Mouse (Mus musculus) forebrain, embryonic 15.5 days (tissue): ENCODE results near the gene B4galt1. TPM values are rescaled to one million over a fixed set of nuclear protein-coding genes. Genes with fewer than 3 reads are reported as not detected.
"Not testable (repeated sequence)": the region's sequence is repeated elsewhere in the genome, so short reads cannot be mapped to it uniquely, and the experiment has no call there.

Experiments
- ATAC-seq: fragments of 200-750 bp; cut with Nextera tagmentation; replicated peaks from 2 replicates; pipeline ENCODE4 v1.8.0; 2017; ENCODE audit warnings: mild to moderate bottlenecking, moderate TSS enrichment, moderate library complexity
- H3K27ac ChIP-seq: fragments of 300-500 bp; sonication (generic); replicated peaks from 2 replicates; pipeline ENCODE4 v1.5.1; 2015; ENCODE audit warnings: mild to moderate bottlenecking, inconsistent platforms
- H3K27me3 ChIP-seq: fragments of 300-500 bp; sonication (generic); 2 replicates; pipeline ENCODE4 v1.6.1; 2015; ENCODE audit warnings: inconsistent platforms
- H3K36me3 ChIP-seq: fragments of 300-500 bp; sonication (generic); 2 replicates; pipeline ENCODE4 v1.6.1; 2015; ENCODE audit warnings: mild to moderate bottlenecking, inconsistent platforms
- H3K4me1 ChIP-seq: fragments of 300-500 bp; sonication (generic); 2 replicates; pipeline ENCODE4 v1.6.1; 2015; ENCODE audit warnings: inconsistent platforms
- H3K4me2 ChIP-seq: fragments of 300-500 bp; sonication (generic); replicated peaks from 2 replicates; pipeline ENCODE4 v1.6.1; 2015; ENCODE audit warnings: mild to moderate bottlenecking, inconsistent platforms
- H3K4me3 ChIP-seq: fragments of 300-500 bp; sonication (generic); 2 replicates; pipeline ENCODE4 v1.5.1; 2015; ENCODE audit warnings: mild to moderate bottlenecking, inconsistent platforms
- H3K9ac ChIP-seq: fragments of 300-500 bp; sonication (generic); replicated peaks from 2 replicates; pipeline ENCODE4 v1.6.1; 2015; ENCODE audit warnings: mild to moderate bottlenecking, inconsistent platforms
- H3K9me3 ChIP-seq: fragments of 300-500 bp; sonication (generic); 2 replicates; pipeline ENCODE4 v1.6.1; 2016; ENCODE audit warnings: inconsistent platforms
- WGBS: fragments of 180-500 bp; shearing (Covaris S2); methylation state at CpG from one replicate; pipeline ENCODE4 v1.1.7; 2015; ENCODE audit warnings: mixed read lengths; 5-methylcytosine and 5-hydroxymethylcytosine counted together
- polyA plus RNA-seq: library from polyadenylated mRNA; unstranded; fragments of >200 nt; fragmentation: Nextera tagmentation; extraction: Ambion mirVana; gene quantifications from 2 replicates; pipeline ENCODE4 v1.2.1, GENCODE M21; 2015

B4galt1 gene
- polyA plus RNA-seq, 1 experiment from 2014 or later = 7.3 TPM

- H3K4me1 ChIP-seq = no peaks in the 10 kb centered on the region
- no peaks in the 10 kb centered on the region for H3K27me3 ChIP-seq
- H3K9ac ChIP-seq = no peak overlapping the region
- peaks cover 2% of the 10 kb centered on the region; the same call in 1 of the 2 replicates for H3K36me3 ChIP-seq
- no peak for ATAC-seq
- H3K27ac ChIP-seq = no peak overlapping the region
- H3K9me3 ChIP-seq = no peaks in the 10 kb centered on the region
- no peak overlapping the region for H3K4me3 ChIP-seq
- no peak overlapping the region for H3K4me2 ChIP-seq
- WGBS = 94% methylated on average over 4 of the region's 4 CpGs
These were observed 51.9 kb downstream of the B4galt1 start for GRCm38 (mm10) chr4:40801908-40802307.

- H3K4me3 ChIP-seq = no peak overlapping the region
- no peak overlapping the region for H3K27ac ChIP-seq
- no peaks in the 10 kb centered on the region for H3K9me3 ChIP-seq
- WGBS = 89% methylated on average over 3 of the region's 3 CpGs
- no peaks in the 10 kb centered on the region; the same call in 1 of the 2 replicates for H3K36me3 ChIP-seq
- no peak overlapping the region for H3K9ac ChIP-seq
- H3K4me2 ChIP-seq = no peak overlapping the region
- ATAC-seq = no peak
- no peaks in the 10 kb centered on the region for H3K27me3 ChIP-seq
- no peaks in the 10 kb centered on the region for H3K4me1 ChIP-seq
These were observed 52.9 kb downstream of the B4galt1 start for GRCm38 (mm10) chr4:40800873-40801272.

- not testable (repeated sequence) for H3K36me3 ChIP-seq, H3K27me3 ChIP-seq, H3K4me1 ChIP-seq, H3K9ac ChIP-seq, ATAC-seq, H3K27ac ChIP-seq, H3K4me3 ChIP-seq, H3K4me2 ChIP-seq, H3K9me3 ChIP-seq
- 75% methylated on average over 2 of the region's 2 CpGs for WGBS
These were observed 54.8 kb downstream of the B4galt1 start for GRCm38 (mm10) chr4:40798833-40799555.

DNA sequence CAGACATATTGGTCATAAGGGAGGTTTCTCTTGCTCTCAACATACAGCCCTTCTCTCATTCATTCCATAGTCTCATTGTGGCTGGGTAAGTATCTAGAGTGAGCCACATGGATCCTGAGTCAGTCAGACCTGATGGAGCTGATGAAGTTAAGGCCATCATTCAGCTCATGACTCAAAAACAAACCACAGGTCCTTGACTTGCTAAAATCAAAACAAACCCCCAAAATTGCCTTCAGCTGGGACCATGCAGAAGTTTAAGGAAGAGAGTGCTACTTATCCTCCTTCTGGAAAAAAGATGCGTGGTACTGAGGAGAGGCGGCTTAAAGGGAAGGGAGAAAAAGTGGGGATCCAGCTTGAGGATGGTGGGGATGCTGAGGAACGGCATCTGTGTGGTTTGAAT, 58.0 kb downstream of the B4galt1 start:
- no peak overlapping the region for H3K4me2 ChIP-seq
- no peaks in the 10 kb centered on the region for H3K36me3 ChIP-seq
- no peak overlapping the region for H3K4me3 ChIP-seq
- no peak overlapping the region for H3K27ac ChIP-seq
- H3K27me3 ChIP-seq = no peaks in the 10 kb centered on the region
- no peaks in the 10 kb centered on the region for H3K4me1 ChIP-seq
- H3K9ac ChIP-seq = no peak overlapping the region
- 86% methylated on average over 3 of the region's 3 CpGs for WGBS
- no peak for ATAC-seq
- no peaks in the 10 kb centered on the region for H3K9me3 ChIP-seq

GRCm38 (mm10) chr4:40794320-40794719, 59.5 kb downstream of the B4galt1 start:
- ATAC-seq = no peak
- Histone ChIP-seq H3K9me3 (no peaks in the 10 kb centered on the region), H3K4me1 (no peaks in the 10 kb centered on the region), H3K4me3 (no peak overlapping the region), H3K9ac (no peak overlapping the region), H3K27ac (no peak overlapping the region), H3K27me3 (no peaks in the 10 kb centered on the region), H3K4me2 (no peak overlapping the region), H3K36me3 (no peaks in the 10 kb centered on the region)

GRCm38 (mm10) chr4:40791176-40791575, 62.6 kb downstream of the B4galt1 start:
- no peaks in the 10 kb centered on the region for H3K4me1 ChIP-seq
- no peaks in the 10 kb centered on the region for H3K36me3 ChIP-seq
- H3K27ac ChIP-seq = no peak overlapping the region
- WGBS = 95% methylated on average over 4 of the region's 4 CpGs
- H3K9ac ChIP-seq = no peak overlapping the region
- no peak overlapping the region for H3K4me2 ChIP-seq
- ATAC-seq = no peak
- H3K9me3 ChIP-seq = no peaks in the 10 kb centered on the region
- no peak overlapping the region for H3K4me3 ChIP-seq
- H3K27me3 ChIP-seq = no peaks in the 10 kb centered on the region

DNA sequence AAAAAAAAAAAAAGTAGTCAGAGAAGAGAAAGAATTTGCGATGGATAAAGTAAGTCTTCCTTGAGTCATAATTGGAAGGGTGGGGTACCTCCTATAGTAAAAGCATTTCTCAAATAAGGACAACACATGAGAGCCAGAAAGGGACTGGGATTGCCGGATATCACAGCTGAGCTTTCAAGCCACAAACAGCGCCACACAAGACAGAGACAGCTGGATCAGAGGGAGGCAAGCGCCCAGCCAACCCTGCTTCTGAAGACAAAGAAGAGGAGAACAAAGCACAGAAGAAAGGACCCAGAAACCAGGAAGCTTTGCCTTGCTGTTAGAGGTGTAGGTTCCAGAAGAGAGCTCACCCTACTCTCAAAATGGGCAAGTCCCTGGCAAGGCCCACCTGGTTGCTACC, 67.2 kb downstream of the B4galt1 start:
- Histone ChIP-seq H3K9ac (no peak overlapping the region), H3K4me3 (no peak overlapping the region), H3K27me3 (no peaks in the 10 kb centered on the region), H3K27ac (no peak overlapping the region), H3K36me3 (no peaks in the 10 kb centered on the region), H3K9me3 (no peaks in the 10 kb centered on the region), H3K4me2 (no peak overlapping the region), H3K4me1 (no peaks in the 10 kb centered on the region)
- whole genome bisulfite sequencing = 53% methylated on average over 4 of the region's 4 CpGs
- no peak for ATAC-seq

- H3K9ac ChIP-seq = no peak overlapping the region
- H3K9me3 ChIP-seq = no peaks in the 10 kb centered on the region
- no peaks in the 10 kb centered on the region for H3K4me1 ChIP-seq
- no peak overlapping the region for H3K4me3 ChIP-seq
- 76% methylated on average over 9 of the region's 9 CpGs for WGBS
- H3K4me2 ChIP-seq = no peak overlapping the region
- no peak for ATAC-seq
- no peaks in the 10 kb centered on the region for H3K27me3 ChIP-seq
- H3K36me3 ChIP-seq = no peaks in the 10 kb centered on the region
- no peak overlapping the region for H3K27ac ChIP-seq
These were observed 68.1 kb downstream of the B4galt1 start for GRCm38 (mm10) chr4:40785620-40786166.

- Histone ChIP-seq H3K27ac (no peak overlapping the region), H3K4me3 (no peak overlapping the region), H3K9ac (no peak overlapping the region), H3K4me1 (no peaks in the 10 kb centered on the region), H3K4me2 (no peak overlapping the region), H3K36me3 (no peaks in the 10 kb centered on the region), H3K9me3 (no peaks in the 10 kb centered on the region), H3K27me3 (no peaks in the 10 kb centered on the region)
- WGBS = 82% methylated on average over 10 of the region's 10 CpGs
- no peak for ATAC-seq
These were observed 69.1 kb downstream of the B4galt1 start for GRCm38 (mm10) chr4:40784556-40785169.

DNA sequence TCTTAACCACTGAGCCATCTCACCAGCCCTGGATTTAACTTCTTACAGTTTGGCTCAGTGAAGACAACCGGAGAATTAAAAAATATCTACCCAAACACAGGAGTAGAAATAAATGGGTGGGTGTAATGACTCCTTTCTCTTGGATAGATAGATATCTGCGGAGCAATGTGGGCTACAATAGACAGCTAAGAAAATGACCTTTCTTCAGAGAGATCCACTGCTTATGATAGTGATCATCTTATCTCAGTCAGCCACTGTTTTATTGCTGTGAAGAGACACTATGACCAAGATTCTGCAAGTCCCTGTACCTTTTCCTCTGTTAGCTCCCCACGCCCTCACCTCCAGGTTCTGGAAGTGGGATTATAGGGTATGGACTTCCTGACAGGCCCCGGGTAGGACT, 70.8 kb downstream of the B4galt1 start:
- no peaks in the 10 kb centered on the region for H3K36me3 ChIP-seq
- H3K9ac ChIP-seq = no peak overlapping the region
- no peak for ATAC-seq
- H3K27me3 ChIP-seq = no peaks in the 10 kb centered on the region
- no peaks in the 10 kb centered on the region for H3K4me1 ChIP-seq
- H3K27ac ChIP-seq = no peak overlapping the region
- 89% methylated on average over 4 of the region's 4 CpGs for WGBS
- no peak overlapping the region for H3K4me3 ChIP-seq
- no peak overlapping the region for H3K4me2 ChIP-seq
- H3K9me3 ChIP-seq = no peaks in the 10 kb centered on the region

DNA sequence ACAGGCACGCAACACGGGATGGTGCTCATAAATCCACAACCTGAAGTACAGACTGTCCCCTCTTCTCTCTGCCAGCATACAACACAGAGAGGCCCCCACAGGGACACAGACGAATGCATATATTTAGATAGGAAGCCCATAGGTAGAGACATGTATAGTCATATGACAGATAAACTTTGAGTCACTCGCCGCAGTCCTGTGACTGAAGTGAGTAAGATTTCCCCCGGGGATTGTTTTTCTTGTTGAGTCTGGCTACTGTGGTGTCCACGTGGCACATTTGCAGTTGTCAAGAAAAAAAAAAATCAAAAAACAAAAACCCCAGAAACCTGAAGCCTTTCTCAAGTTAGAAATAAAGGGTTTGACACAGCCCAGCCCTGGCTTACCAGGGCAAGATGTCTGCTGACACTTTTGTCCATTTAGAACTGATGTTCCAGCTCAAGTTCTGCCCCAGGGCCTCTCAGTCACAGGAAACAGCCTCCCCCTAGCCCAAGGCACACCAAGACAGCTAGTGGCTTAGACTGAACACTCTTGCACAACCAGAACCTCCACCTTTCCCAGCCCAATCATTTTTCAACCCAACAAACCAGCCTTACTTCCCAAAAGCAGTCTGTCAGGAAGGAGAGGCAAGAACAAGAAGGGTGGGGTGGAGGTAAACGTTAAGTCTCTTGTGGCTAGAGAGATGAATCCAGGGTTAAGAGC, 71.9 kb downstream of the B4galt1 start:
- Histone ChIP-seq H3K9ac (no peak overlapping the region), H3K27me3 (no peaks in the 10 kb centered on the region), H3K36me3 (no peaks in the 10 kb centered on the region), H3K27ac (no peak overlapping the region), H3K4me1 (no peaks in the 10 kb centered on the region), H3K4me3 (no peak overlapping the region), H3K4me2 (no peak overlapping the region), H3K9me3 (no peaks in the 10 kb centered on the region)
- ATAC-seq = no peak
- WGBS = 84% methylated on average over 8 of the region's 8 CpGs

DNA sequence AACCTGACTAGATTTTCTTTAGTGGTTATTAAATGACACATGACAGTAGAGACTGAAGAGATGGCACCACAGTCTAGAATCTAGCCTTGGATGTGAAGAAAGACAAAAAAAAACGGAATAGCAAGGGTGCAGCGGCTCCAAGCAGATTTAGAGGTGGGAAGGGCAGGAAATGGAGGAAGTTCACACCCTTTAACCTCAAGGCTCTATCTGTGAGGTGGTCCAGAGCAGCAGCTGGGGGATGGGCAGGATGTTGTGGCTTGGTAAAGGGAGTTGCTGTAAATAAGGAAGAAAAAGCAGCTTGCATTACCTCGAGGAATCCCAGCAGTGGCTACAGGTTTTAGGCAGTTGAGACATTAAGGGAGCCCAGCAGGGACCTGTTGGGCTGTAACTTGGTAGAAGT, 72.7 kb downstream of the B4galt1 start:
- Histone ChIP-seq H3K9me3 (no peaks in the 10 kb centered on the region), H3K4me2 (no peak overlapping the region), H3K9ac (no peak overlapping the region), H3K27me3 (no peaks in the 10 kb centered on the region), H3K27ac (no peak overlapping the region), H3K36me3 (no peaks in the 10 kb centered on the region), H3K4me3 (no peak overlapping the region), H3K4me1 (no peaks in the 10 kb centered on the region)
- ATAC-seq = no peak
- 56% methylated on average over 3 of the region's 3 CpGs for WGBS
